Mouse (Mus musculus): ENCODE data around the gene Otx2. TPM values are rescaled to one million over a fixed set of nuclear protein-coding genes. Genes with fewer than 3 reads are reported as not detected.

Gene Otx2
- polyA plus RNA-seq, 1 experiment, result 45.0 TPM

DNA sequence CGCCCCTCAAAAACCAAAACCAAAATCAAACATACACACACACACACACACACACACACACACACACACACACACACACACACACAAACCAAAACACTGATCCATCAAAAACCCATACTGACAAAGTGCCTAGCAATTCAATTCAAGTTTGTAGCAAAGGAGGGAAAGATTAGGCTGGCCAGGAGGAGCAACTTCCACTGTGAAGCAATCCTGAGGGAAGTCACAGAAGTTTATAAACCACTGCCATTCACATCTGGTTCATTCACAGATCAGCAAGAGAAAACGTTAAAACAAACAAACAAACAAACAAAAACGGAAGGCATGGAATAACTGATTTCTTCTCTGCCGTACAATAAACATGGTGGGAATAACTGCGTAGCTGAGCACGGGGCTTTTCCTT, 16.4 kb downstream of the Otx2 start:
- Histone ChIP-seq H3K27me3 (ENCODE audit: control insufficient read depth, insufficient read depth, low read length, poor library complexity, severe bottlenecking) (peaks cover 8% of the 10 kb centered on the region), H3K4me1 (ENCODE audit: control insufficient read depth, insufficient read depth, low read length) (no peaks in the 10 kb centered on the region), H3K9ac (ENCODE audit: low read depth, poor library complexity, severe bottlenecking) (no peak overlapping the region), H3K36me3 (ENCODE audit: control insufficient read depth, insufficient read depth, low read length, poor library complexity, severe bottlenecking) (no peaks in the 10 kb centered on the region), H3K27ac (ENCODE audit: insufficient read depth, low read length) (no peak overlapping the region), H3K4me3 (ENCODE audit: low read depth, low read length) (no peak overlapping the region), H3K9me3 (replicated peaks; ENCODE audit: control insufficient read depth, insufficient read depth, low read length, poor library complexity, severe bottlenecking) (no peaks in the 10 kb centered on the region)
- TF ChIP-seq POLR2A (IDR thresholded peaks at IDR 0.05; ENCODE audit: insufficient read depth, low read length) (no peak), EP300 (IDR thresholded peaks at IDR 0.05; ENCODE audit: insufficient read depth, low read depth, low read length) (no peak), CTCF (IDR thresholded peaks at IDR 0.05; ENCODE audit: low read depth, low read length) (no peak)

DNA sequence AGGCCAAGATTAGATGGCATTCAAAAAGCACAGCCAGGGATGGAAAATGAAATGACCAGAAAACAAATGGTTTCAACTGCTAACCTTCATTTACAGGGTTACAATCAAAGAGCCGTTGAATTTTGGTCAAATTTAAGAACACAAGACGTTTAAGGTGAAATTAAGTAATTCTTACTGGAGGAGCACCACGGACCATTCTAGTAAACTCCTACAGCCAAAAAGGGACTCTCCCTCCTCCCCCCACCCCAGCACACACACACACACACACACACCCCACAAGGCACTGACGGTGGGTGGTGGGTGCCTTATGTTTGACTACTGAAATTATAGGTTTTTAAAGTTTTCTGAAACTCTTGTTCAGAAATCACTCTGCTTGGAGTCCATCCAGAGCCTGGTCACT, 16.9 kb downstream of the Otx2 start:
- H3K27ac ChIP-seq (ENCODE audit: insufficient read depth, low read length), result no peak overlapping the region
- H3K4me1 ChIP-seq (ENCODE audit: control insufficient read depth, insufficient read depth, low read length), result no peaks in the 10 kb centered on the region
- H3K4me3 ChIP-seq (ENCODE audit: low read depth, low read length), result no peak overlapping the region
- no peaks in the 10 kb centered on the region for H3K36me3 ChIP-seq (ENCODE audit: control insufficient read depth, insufficient read depth, low read length, poor library complexity, severe bottlenecking)
- peaks cover 8% of the 10 kb centered on the region for H3K27me3 ChIP-seq (ENCODE audit: control insufficient read depth, insufficient read depth, low read length, poor library complexity, severe bottlenecking)
- no peaks in the 10 kb centered on the region for H3K9me3 ChIP-seq (replicated peaks; ENCODE audit: control insufficient read depth, insufficient read depth, low read length, poor library complexity, severe bottlenecking)
- H3K9ac ChIP-seq (ENCODE audit: low read depth, poor library complexity, severe bottlenecking), result no peak overlapping the region
- TF ChIP-seq POLR2A (IDR thresholded peaks at IDR 0.05; ENCODE audit: insufficient read depth, low read length), result no peak
- TF ChIP-seq EP300 (IDR thresholded peaks at IDR 0.05; ENCODE audit: insufficient read depth, low read depth, low read length), result no peak
- TF ChIP-seq CTCF (IDR thresholded peaks at IDR 0.05; ENCODE audit: low read depth, low read length), result no peak

DNA sequence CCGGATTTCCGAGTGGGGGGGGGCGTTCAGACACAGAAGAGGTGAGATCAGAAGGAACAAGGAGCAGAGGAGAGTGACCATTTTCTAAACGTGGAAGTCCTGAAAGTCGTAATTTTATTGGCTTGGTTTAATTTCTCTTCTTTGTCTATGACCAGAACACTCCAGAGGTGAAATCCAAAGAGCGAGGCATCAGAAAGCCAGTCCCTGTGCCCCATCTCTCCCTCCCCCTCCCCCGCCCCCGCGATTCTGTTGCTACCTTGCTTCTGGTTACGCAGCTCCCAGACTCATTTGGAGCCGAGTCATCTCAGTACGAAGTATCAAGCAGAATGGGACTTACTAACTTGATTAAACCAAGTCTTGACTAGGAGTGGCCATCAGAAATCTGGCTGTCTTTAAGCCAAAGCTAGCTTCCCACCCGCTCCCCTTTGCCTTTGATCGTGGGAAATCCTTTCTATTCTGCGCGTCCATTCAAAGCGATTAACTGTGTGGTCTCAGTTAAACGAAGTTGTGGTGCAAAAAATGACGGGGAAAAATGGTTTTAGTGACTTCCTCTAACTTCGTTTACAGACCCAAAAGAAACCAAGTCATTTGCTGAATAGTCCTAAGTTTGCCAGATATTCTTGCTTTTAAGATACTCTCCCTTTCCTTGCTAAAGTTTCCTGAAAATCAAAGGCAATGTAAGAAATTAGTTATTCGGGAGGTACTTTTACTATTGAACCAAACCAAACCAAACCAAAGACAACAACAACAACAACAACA, 17.6 kb downstream of the Otx2 start:
- no peaks in the 10 kb centered on the region for H3K9me3 ChIP-seq (replicated peaks; ENCODE audit: control insufficient read depth, insufficient read depth, low read length, poor library complexity, severe bottlenecking)
- H3K4me3 ChIP-seq (ENCODE audit: low read depth, low read length), result 0 out of 2 replicates have a peak overlapping the region, but pooled peaks have one; percentile 29
- H3K4me1 ChIP-seq (ENCODE audit: control insufficient read depth, insufficient read depth, low read length), result peaks cover 2% of the 10 kb centered on the region
- H3K36me3 ChIP-seq (ENCODE audit: control insufficient read depth, insufficient read depth, low read length, poor library complexity, severe bottlenecking), result no peaks in the 10 kb centered on the region
- TF ChIP-seq CTCF (IDR thresholded peaks at IDR 0.05; ENCODE audit: low read depth, low read length), result no peak
- no peak for TF ChIP-seq POLR2A (IDR thresholded peaks at IDR 0.05; ENCODE audit: insufficient read depth, low read length)
- no peak for TF ChIP-seq EP300 (IDR thresholded peaks at IDR 0.05; ENCODE audit: insufficient read depth, low read depth, low read length)
- H3K27me3 ChIP-seq (ENCODE audit: control insufficient read depth, insufficient read depth, low read length, poor library complexity, severe bottlenecking), result peaks cover 8% of the 10 kb centered on the region
- H3K27ac ChIP-seq (ENCODE audit: insufficient read depth, low read length), result no peak overlapping the region
- H3K9ac ChIP-seq (ENCODE audit: low read depth, poor library complexity, severe bottlenecking), result 0 out of 2 replicates have a peak overlapping the region, but pooled peaks have one; percentile 9

DNA sequence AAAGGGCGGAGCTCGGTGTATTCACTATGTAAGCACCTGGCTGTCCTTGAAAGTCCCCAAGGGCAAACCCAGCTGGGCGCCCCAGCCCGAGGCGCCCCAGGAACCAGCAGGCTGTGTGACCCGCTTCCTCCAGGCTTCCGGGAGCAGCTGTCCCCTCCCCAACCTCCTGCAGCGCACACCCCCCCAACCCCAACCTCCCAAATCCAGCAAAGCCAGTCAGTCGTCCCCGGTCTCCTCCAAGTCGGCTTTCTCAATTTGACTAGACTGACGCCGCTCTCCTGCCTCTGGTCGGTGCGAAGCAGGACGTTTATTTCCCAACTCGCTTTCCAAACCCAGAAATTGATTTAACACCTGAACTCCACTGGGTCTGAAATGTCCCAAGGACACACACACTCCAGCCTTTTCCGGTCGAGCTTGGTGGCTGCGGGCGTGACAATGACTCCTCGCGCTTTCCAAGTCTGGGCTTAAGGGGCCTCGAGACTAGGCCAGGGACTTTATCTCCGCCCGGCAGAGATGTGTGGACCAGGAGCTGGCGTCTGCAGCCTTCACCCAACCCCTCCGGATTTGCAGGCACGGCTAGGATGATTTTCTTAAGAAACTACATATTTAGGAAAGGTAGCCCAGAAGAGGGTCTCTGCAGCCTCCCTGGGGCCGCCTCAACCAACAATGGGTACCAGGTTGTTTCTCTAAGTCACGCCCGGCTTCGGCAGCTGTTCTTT, 18.4 kb downstream of the Otx2 start:
- H3K9ac ChIP-seq (ENCODE audit: low read depth, poor library complexity, severe bottlenecking), result 0 out of 2 replicates have a peak overlapping the region, but pooled peaks have one; percentile 9
- H3K4me1 ChIP-seq (ENCODE audit: control insufficient read depth, insufficient read depth, low read length), result peaks cover 2% of the 10 kb centered on the region
- TF ChIP-seq POLR2A (IDR thresholded peaks at IDR 0.05; ENCODE audit: insufficient read depth, low read length) (no peak), CTCF (IDR thresholded peaks at IDR 0.05; ENCODE audit: low read depth, low read length) (no peak), EP300 (IDR thresholded peaks at IDR 0.05; ENCODE audit: insufficient read depth, low read depth, low read length) (peak; percentile 96)
- H3K9me3 ChIP-seq (replicated peaks; ENCODE audit: control insufficient read depth, insufficient read depth, low read length, poor library complexity, severe bottlenecking), result no peaks in the 10 kb centered on the region
- no peaks in the 10 kb centered on the region for H3K36me3 ChIP-seq (ENCODE audit: control insufficient read depth, insufficient read depth, low read length, poor library complexity, severe bottlenecking)
- peak overlapping the region; percentile 72 for H3K27ac ChIP-seq (ENCODE audit: insufficient read depth, low read length)
- peaks cover 5% of the 10 kb centered on the region; the same call in 1 of the 2 replicates for H3K27me3 ChIP-seq (ENCODE audit: control insufficient read depth, insufficient read depth, low read length, poor library complexity, severe bottlenecking)
- peak overlapping the region; percentile 29 for H3K4me3 ChIP-seq (ENCODE audit: low read depth, low read length)

DNA sequence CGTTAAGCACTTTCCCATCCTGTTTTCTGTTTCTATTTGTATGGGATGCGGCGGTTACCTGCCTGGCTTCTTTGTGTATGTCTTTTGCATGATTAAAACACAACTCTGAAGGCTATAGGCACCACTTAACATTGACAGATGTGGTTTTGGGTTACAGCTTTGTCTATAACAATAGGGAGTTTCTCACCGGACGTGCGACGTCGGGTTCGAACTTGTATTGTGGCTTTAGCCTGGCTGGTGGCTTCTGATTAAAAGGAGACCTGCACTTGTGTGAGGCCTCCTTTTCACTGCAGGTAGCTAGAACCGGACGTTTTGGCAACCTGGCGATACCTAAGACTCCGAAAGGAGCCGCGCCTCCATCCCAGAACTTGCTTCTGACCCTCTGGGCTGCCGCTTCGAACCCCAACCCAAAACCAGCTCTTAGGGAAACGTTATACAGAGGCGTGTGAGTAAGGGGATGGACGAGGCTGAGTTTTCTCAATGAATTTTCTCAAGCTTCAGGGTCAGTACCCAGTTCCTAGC, 19.0 kb downstream of the Otx2 start:
- Histone ChIP-seq H3K36me3 (ENCODE audit: control insufficient read depth, insufficient read depth, low read length, poor library complexity, severe bottlenecking) (no peaks in the 10 kb centered on the region), H3K9me3 (replicated peaks; ENCODE audit: control insufficient read depth, insufficient read depth, low read length, poor library complexity, severe bottlenecking) (no peaks in the 10 kb centered on the region), H3K27ac (ENCODE audit: insufficient read depth, low read length) (peak overlapping the region; percentile 72), H3K4me3 (ENCODE audit: low read depth, low read length) (peak overlapping the region; percentile 17), H3K4me1 (ENCODE audit: control insufficient read depth, insufficient read depth, low read length) (peaks cover 2% of the 10 kb centered on the region), H3K9ac (ENCODE audit: low read depth, poor library complexity, severe bottlenecking) (no peak overlapping the region), H3K27me3 (ENCODE audit: control insufficient read depth, insufficient read depth, low read length, poor library complexity, severe bottlenecking) (peaks cover 5% of the 10 kb centered on the region; the same call in 1 of the 2 replicates)
- no peak for TF ChIP-seq CTCF (IDR thresholded peaks at IDR 0.05; ENCODE audit: low read depth, low read length)
- TF ChIP-seq EP300 (IDR thresholded peaks at IDR 0.05; ENCODE audit: insufficient read depth, low read depth, low read length), result peak; percentile 79
